Comparison of ENCODE assay signal across 9 mouse cellular contexts in the genomic region with DNA sequence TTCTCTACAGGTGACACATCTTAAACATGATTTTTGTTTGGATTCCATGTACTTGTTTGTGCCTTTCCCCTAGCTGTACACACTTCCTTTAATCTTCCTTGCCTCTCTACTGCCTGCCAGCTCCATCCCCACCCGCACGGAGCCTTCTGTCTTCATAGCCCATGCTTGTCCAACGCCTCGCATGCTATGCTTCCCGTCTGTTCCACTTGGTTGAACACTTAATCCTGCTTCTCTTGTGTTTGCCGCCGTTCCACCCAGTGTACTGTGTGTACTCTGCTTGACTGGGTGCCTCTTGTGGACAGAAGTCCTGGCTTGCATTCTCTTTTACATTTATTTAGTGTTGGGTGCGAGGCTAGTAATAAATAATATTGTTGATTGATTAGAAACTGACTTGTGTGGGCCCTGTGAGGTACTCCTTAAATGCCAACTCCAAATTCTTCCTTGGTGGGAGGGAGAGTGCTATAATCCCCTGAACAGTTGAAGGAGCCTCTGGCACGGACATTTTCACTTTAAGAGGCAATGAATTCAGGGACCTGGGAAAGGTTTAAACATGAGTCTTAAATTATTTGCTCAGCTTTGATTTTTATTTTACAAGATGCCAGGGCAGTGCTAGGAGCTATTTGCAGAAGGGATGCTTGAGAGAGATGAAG.
DNase-seq lines count a peak whose midpoint lies in the region; ATAC-seq and TF ChIP-seq lines count a peak whose summit lies in the region.
"Had no signal": no experiment of that assay in that cellular context is flagged by ENCODE, and none has a peak within 500 bp of the region (broad histone marks: within the 10 kb centered on the region; RNA-seq: fewer than 3 reads in every experiment).

No protein-coding gene starts in this region.

- H3K9ac ChIP-seq in midbrain, embryonic 11.5 days (ENCODE audit: low read length) = no peak overlapping the region
- no peak overlapping the region for H3K9ac ChIP-seq in intestine, postnatal 0 days (ENCODE audit: low read depth, low read length)
- H3K9ac ChIP-seq: hindbrain, embryonic 14.5 days; limb, embryonic 13.5 days had no signal

- no peak overlapping the region for H3K4me3 ChIP-seq in midbrain, embryonic 11.5 days (ENCODE audit: low read depth, low read length)
- no peak overlapping the region for H3K4me3 ChIP-seq in intestine, postnatal 0 days (ENCODE audit: low read depth, low read length)
- H3K4me3 ChIP-seq: limb, embryonic 13.5 days had no signal

- DNase-seq in layer of hippocampus, adult 18-20 months (ENCODE audit: low spot score in 2 of 2) = peak; percentile 16 to 48
- no peak for DNase-seq in layer of hippocampus, postnatal 25 days (ENCODE audit: extremely low spot score in 1 of 2, low spot score in 1 of 2)
- peak; percentile 59 for DNase-seq in brain, embryonic 14.5 days (ENCODE audit: low read depth)
- peak; percentile 34 for DNase-seq in kidney, adult 11 months
- peak; percentile 83 for DNase-seq in midbrain, embryonic 11.5 days (ENCODE audit: low spot score, missing footprints)
- no peak for DNase-seq in embryo, embryonic 11 days

- no peak overlapping the region for H3K27ac ChIP-seq in midbrain, embryonic 11.5 days (ENCODE audit: low read depth, low read length)
- no peak overlapping the region for H3K27ac ChIP-seq in intestine, postnatal 0 days (ENCODE audit: low read depth, low read length)
- H3K27ac ChIP-seq: hindbrain, embryonic 14.5 days; limb, embryonic 13.5 days had no signal

- peaks cover 2% of the 10 kb centered on the region; the same call in 1 of the 2 replicates for H3K4me1 ChIP-seq in midbrain, embryonic 11.5 days (ENCODE audit: control insufficient read depth, insufficient read depth, low read length)
- no peaks in the 10 kb centered on the region for H3K4me1 ChIP-seq in intestine, postnatal 0 days (replicated peaks; ENCODE audit: control insufficient read depth, insufficient read depth, low read length)

- no peaks in the 10 kb centered on the region for H3K9me3 ChIP-seq in midbrain, embryonic 11.5 days (ENCODE audit: control insufficient read depth, low read length)
- H3K9me3 ChIP-seq in intestine, postnatal 0 days (ENCODE audit: control insufficient read depth) = no peaks in the 10 kb centered on the region
- H3K9me3 ChIP-seq: limb, embryonic 13.5 days had no signal

- TF ChIP-seq POLR2A in brain, embryonic 14.5 days (IDR thresholded peaks at IDR 0.05; ENCODE audit: borderline replicate concordance, extremely low read depth, insufficient read depth, insufficient read length, poor library complexity, severe bottlenecking) = no peak

- ATAC-seq in midbrain, embryonic 11.5 days (ENCODE audit: low FRiP score) = peak; percentile 77
- ATAC-seq in intestine, postnatal 0 days = no peak

- H3K4me2 ChIP-seq in midbrain, embryonic 11.5 days = no peak overlapping the region
- no peak overlapping the region for H3K4me2 ChIP-seq in intestine, postnatal 0 days (replicated peaks; ENCODE audit: low read depth)
- H3K4me2 ChIP-seq: hindbrain, embryonic 14.5 days; limb, embryonic 13.5 days had no signal

- no peaks in the 10 kb centered on the region for H3K27me3 ChIP-seq in midbrain, embryonic 11.5 days (ENCODE audit: control insufficient read depth, insufficient read depth, low read length)
- H3K27me3 ChIP-seq in intestine, postnatal 0 days (replicated peaks; ENCODE audit: control insufficient read depth, insufficient read depth, low read length) = no peaks in the 10 kb centered on the region

- no peak for TF ChIP-seq CTCF in brain, embryonic 14.5 days (IDR thresholded peaks at IDR 0.05; ENCODE audit: borderline replicate concordance, extremely low read depth, insufficient read depth, insufficient read length)
- TF ChIP-seq CTCF in intestine, postnatal 0 days (IDR thresholded peaks at IDR 0.05; ENCODE audit: low read depth) = no peak

- H3K36me3 ChIP-seq in midbrain, embryonic 11.5 days (ENCODE audit: control insufficient read depth, insufficient read depth, low read length) = no peaks in the 10 kb centered on the region
- no peaks in the 10 kb centered on the region for H3K36me3 ChIP-seq in intestine, postnatal 0 days (ENCODE audit: control insufficient read depth, insufficient read depth)
- H3K36me3 ChIP-seq: limb, embryonic 13.5 days had no signal

- 17% methylated on average over 9 of the region's 9 CpGs for WGBS in midbrain, embryonic 11.5 days
- 79% methylated on average over 9 of the region's 9 CpGs for WGBS in intestine, postnatal 0 days

Comparison
In these comparisons a context has a peak if more than half of its experiments do, and no peak if none do; other contexts are left out.
1. DNase-seq: peak in layer of hippocampus, adult 18-20 months (2 of 2), brain, embryonic 14.5 days (single experiment), kidney, adult 11 months (single experiment) and midbrain, embryonic 11.5 days (single experiment); none in layer of hippocampus, postnatal 25 days (0 of 2) and embryo, embryonic 11 days (single experiment).